Mouse (Mus musculus): ENCODE measurements around the gene Tm9sf1. TPM values are rescaled to one million over a fixed set of nuclear protein-coding genes. Genes with fewer than 3 reads are reported as not detected.

Gene Tm9sf1
- total RNA-seq, 1 experiment from 2014 or later: 98.6 TPM

DNA sequence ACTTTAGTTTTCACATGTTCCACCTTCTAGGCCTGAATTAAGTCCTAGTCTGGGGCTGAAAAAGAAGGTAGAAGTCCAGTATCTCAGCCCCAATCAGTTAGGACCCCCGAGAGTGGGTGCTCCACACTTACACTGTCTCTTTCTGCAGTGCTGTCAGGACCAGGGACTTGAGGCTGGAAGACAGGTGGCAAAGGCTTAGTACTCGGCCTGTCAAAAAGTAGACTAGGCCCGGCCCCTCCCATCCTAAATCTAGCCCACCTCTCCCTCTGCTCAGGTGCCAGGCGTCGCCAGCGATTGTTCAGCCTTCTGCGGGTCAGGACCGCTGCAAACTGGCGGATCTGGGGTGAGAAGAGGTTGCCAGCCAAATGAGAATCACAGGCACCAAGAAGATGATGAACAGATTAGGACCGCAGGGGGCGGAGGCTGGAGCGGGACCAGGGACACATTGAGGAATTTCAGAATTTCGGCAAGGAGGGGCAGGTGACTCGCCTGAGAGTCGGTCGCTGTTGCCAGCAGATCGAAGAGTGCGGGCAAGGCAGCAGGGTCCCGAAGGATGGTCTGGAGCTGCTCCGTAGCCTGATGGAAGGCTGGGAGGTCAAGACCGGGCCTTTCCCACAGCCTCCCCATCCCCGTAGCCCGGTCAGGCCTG is 8.6 kb downstream of the Tm9sf1 start:
- peak; percentile 33 for DNase-seq

DNA sequence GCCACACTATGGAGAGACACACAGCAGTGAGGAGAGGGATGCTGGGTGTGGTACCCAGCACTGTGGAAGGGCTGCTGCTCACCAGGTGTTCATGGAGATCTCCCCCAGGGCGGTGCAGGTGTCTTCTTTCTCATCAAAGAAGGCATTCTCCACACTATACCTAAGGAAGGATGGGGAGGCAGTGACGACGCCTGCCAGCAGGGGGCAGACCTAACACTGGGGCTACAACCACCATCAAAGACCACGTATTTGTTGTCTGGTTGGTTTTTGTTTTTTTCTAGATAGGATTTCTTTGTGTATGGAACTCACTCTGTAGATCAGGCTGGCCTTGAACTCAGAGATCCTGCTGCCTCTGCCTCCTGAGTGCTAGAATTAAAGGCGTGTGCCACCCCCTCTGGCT is 14.3 kb downstream of the Tm9sf1 start:
- peak; percentile 65 for DNase-seq

GRCm38 (mm10) chr14:55628077-55628827 is 15.4 kb downstream of the Tm9sf1 start:
- DNase-seq: no peak

- no peak for DNase-seq
Observed at GRCm38 (mm10) chr14:55618486-55619195, 25.0 kb downstream of the Tm9sf1 start.

DNA sequence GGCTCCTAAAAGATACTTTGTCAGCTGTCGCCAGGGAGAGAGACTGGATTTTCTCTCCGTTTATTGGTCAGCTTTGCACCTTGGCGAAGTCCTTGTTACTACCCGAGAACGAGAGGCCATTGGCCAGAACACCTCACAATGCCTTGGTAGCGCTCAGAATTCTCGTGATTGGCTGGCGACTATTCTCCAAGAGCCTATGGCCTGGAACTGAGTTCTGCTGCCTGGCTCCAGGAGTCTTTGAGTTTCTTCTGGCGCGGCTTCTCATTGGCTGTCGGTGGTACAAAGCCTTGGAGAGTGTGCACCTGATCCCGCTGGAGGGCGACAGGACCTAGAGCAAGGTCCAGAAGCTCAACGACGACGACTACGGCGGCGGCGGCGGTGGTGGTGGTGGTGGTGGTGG is 25.8 kb downstream of the Tm9sf1 start, which contains the start of gene Rec8:
Gene Rec8, plus strand, starts transcription at position 216 of the 400 bp plus-strand sequence.
- peak; percentile 39 for DNase-seq

- DNase-seq: no peak
Observed at GRCm38 (mm10) chr14:55616844-55617243, 26.8 kb downstream of the Tm9sf1 start.

GRCm38 (mm10) chr14:55615876-55616275 is 27.7 kb downstream of the Tm9sf1 start:
- no peak for DNase-seq

DNA sequence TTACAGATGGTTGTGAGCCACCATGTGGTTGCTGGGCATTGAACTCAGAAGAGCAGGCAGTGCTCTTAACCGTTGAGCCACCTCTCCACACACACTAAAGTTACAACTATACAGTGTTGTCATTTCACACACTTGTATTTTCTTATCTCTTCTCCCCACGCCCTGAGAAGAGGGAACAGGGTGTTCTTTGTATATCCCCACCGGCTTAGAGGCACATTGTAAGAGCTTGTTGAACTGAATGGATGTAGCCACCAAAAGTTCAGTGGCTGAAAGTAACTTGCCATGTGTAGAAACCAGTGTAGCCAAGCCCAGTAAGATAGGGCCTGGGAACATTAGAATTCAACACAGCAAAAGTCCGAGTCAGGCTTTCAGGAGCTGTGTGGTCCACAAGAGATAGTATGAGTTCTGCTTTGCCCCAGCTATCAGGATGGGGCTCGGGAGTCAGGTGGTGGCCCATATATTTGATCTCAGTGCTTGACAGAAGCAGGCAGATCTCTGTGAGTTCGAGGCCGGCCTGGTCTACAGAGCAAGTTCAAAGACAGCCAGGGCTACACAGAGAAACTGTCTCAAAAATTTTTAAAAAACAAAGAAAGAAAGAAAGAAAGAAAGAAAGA is 28.9 kb downstream of the Tm9sf1 start:
- no peak for DNase-seq

GRCm38 (mm10) chr14:55613346-55613745 is 30.3 kb downstream of the Tm9sf1 start:
- DNase-seq: no peak

GRCm38 (mm10) chr14:55608339-55608738 is 35.3 kb downstream of the Tm9sf1 start:
- no peak for DNase-seq

DNA sequence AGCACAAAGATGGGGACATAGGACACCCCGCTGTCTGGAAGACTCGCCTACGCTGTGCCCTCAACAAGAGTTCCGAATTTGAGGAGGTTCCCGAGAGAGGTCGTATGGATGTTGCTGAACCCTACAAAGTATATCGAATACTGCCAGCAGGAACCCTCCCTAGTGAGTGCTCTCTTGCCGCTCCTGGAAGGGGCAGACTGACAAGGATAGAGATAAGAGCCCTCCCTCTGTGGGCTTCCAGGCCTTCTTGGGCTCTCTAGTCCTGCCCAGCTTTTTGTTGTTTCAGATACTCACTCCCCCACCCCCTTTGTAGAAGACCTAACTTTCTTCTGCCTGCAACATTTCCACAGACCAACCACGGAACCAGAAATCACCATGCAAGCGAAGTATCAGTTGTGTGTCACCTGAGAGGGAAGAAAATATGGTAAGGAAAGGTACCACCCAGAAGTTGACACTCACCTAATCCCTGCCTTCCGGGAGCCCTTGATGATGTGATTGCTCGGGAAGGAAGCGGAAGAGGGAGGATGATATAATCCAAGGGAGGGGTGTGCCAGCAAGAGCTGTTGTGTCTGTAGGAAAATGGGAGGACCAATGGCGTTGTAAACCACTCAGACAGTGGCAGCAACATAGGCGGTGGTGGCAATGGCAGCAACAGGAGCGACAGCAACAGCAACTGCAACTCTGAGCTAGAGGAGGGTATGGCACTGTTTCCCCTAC is 37.7 kb downstream of the Tm9sf1 start:
- DNase-seq: no peak

GRCm38 (mm10) chr14:55604823-55605222 is 38.8 kb downstream of the Tm9sf1 start:
- no peak for DNase-seq

DNA sequence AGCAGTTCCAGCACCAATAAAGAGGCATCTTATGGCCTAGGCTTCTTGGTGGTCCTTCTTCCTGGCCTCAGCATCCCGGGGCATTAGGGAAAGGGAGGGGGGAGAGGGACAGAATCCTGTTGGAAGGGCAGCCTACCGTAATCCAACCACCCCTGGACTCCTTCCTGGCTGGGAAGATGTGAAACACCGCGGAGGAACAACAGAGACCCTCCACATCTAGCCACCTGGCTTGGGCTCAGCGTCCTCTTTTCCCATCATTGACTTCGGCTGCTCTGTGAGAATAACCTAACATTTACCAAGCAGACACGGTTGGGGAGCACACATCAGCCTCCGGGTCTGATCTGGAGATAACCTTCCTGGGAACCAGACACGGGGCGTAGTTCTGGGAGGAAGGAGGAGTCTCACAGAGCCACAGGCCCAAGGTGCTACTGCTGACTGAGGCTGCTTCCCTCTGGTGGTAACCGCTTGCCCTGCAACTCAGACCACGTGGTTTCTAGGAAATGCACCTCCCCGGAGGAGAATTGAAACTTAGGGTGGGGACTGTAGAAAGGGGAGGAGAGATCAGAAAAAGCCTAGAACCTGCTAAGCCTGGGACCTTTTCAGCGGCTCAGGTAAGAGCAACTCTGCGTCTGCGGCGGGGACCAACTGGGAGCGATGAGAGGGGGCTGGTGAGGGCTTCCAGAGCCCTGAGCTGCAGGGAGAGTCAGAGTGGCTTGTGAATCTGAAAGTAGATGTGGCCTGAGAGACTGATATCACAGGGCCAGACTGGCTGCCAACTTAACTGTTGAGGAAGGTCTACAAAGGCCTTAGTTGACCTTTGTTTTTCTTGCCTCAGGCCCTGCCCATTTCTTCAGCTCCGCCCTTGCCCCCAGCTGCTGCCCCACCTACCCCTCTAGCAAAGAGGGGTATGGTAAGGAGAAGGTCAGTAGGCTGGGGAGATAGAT is 39.7 kb downstream of the Tm9sf1 start:
- peak; percentile 86 for DNase-seq

GRCm38 (mm10) chr14:55603271-55603632 is 40.4 kb downstream of the Tm9sf1 start, which contains the start of gene Irf9:
Gene Irf9 (plus strand): TSS chr14:55603571.
- no peak for DNase-seq

DNA sequence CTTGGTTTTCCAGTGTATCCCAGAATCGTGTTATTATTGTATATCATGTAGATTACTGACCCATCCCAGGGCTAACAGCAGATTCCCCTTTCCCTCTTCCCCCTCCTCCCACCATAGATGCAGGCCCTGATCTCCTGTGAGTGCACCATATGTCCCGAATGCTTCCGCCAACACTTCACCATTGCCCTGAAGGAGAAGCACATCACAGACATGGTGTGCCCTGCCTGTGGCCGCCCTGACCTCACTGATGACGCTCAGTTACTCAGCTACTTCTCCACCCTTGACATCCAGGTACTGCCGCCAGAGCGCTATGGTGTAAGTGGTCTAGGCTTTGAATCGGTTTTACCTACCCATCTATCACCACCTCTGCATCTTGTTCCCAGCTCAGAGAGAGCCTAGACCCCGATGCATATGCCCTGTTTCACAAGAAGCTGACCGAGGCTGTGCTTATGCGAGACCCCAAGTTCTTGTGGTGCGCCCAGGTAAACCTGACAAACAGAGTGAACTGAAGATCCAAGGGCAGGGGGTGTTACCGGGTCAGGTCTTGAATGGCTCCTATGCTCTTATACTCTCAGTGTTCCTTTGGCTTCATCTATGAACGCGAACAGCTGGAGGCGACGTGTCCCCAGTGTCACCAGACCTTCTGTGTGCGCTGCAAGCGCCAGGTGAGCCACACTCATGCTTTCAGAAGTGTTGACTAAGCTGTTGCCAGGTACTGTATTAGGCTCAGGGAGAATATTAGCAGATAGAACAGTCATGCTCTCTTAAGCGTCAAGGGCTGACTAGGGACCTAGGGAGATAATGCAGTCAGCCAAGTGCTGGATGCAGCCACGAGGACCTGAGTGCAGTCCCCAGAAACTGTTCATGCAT is 44.9 kb downstream of the Tm9sf1 start:
- no peak for DNase-seq

GRCm38 (mm10) chr14:55596036-55596690 is 47.4 kb downstream of the Tm9sf1 start:
- no peak for DNase-seq

DNA sequence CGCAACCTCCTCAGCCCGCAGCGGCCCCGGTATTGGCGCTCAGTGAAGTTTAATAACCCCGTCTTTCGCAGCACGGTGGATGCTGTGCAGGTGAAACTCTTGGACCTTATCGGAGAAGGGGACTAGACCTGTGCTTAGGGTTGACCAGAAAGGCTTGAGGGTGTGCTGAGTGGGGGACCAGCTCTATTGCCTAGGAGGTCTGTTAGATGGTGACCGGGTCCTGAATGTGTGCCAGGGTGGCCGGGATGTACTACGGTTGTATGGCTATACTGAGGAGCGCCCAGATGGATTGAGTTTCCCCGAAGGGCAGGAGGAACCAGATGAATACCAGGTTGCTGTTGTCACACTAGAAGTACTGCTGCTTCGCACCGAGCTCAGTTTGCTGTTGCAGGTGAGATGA is 51.4 kb downstream of the Tm9sf1 start:
- no peak for DNase-seq

DNA sequence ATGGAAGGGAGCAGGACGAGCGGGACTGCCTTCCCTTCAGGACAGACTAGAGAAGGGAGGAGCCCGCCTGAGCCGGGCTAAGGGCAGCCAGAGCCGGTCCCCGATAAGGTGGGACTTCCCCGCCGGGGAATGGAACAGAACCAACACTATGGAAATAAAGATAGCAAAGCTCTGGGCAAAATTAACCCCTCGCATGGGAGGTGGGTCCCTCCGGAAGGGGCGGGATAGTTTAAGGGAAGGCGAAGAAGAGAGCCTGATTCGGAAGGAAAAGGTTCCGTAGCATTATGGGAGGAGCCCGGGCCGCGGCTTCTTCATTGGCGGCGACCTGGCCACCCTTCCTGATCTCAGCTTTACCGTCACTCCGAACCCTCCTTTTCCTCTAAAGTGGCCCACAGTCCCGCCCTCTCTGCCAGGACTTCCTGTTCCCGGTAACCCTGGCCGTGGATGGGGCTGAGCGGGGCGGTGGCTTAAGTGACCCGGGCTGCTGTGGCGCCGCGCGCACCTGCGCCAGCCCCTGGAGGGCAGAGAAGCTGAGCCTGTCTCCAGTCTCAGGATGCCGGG is 52.2 kb downstream of the Tm9sf1 start, which contains the start of gene Rnf31:
Gene Rnf31, plus strand, starts transcription at position 378 of the 561 bp plus-strand sequence.
- peak; percentile 92 for DNase-seq

Data from adrenal gland, postnatal 25 days (tissue).